Mouse (Mus musculus) splenic B cell, adult 2 months (primary cell): ENCODE data around the gene Abl2.

Experiments
- DNase-seq: peaks from one replicate; pipeline ENCODE4 v3.0.0-alpha.2; 2011; ENCODE audit warnings: low read depth, low spot score
- H3K27me3 ChIP-seq: 2 replicates; pipeline ENCODE4 v1.6.1; 2012; ENCODE audit warnings: mild to moderate bottlenecking, low read length, moderate library complexity, mixed read lengths; ENCODE audit not compliant: control insufficient read depth, poor library complexity, insufficient read depth, severe bottlenecking
- H3K36me3 ChIP-seq: 2 replicates; pipeline ENCODE4 v1.6.1; 2012; ENCODE audit warnings: mild to moderate bottlenecking, low read length, moderate library complexity, mixed read lengths; ENCODE audit not compliant: control insufficient read depth, poor library complexity, insufficient read depth, severe bottlenecking

The Abl2 gene

DNA sequence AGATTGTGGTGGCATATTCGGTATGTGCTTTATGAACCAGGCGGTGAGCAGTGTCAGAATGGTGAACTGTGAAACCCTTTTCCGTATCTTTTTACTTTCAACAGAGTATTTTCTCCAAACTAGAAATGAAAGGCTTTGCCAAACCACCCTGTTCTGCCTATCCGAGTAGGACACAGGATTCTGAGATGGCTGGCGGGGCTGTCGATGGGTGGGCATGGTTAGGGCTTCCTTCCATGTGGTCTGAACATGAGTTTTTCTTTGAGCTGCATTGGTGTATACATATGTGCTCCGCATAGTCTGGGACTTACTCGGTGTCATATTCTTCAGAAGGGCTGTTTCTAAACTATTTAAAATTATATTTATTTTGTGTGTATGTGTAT lies 1.0 kb downstream of the Abl2 start:
- no peaks in the 10 kb centered on the region for H3K27me3 ChIP-seq
- DNase-seq: no peak
- H3K36me3 ChIP-seq: no peaks in the 10 kb centered on the region

DNA sequence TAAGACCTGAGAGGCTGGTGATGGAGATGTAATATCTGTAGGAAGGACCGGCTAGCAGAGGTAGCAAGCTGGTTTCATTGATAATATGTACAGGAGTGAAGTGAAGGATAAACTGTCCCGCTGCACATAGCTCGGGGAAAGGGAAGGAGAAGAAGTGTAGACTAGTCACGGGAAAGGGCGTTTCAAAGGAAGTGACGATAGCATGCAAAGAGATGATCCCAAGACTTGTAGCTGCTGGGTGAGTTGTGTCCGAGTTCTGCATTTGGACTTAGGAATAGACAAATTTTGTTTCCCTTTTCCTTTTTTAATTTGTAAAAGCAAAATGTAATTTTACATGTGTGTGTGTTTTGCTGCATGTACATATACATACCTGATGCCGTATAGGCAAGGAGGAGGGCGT lies 1.9 kb downstream of the Abl2 start:
- Histone ChIP-seq H3K27me3 (no peaks in the 10 kb centered on the region), H3K36me3 (no peaks in the 10 kb centered on the region)
- DNase-seq: no peak

DNA sequence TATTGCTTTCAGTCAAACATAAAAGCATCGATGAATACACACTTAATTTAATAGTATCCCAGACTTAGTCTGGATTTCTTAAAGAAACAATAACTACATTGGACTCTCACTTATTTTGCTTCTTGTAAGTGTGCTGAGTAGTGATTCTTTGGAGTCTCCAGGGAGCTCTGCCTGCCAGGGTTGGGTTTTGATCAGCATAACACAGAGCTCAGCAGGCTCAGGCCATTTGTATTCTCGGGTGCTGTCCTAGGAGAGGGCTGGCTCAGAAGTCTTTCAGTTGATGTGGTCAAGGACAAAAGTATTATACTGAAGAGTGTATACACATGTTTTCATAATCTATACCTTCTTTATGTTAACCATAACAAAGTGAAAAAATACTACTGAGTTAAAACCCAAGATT lies 6.7 kb downstream of the Abl2 start:
- no peaks in the 10 kb centered on the region for H3K27me3 ChIP-seq

DNA sequence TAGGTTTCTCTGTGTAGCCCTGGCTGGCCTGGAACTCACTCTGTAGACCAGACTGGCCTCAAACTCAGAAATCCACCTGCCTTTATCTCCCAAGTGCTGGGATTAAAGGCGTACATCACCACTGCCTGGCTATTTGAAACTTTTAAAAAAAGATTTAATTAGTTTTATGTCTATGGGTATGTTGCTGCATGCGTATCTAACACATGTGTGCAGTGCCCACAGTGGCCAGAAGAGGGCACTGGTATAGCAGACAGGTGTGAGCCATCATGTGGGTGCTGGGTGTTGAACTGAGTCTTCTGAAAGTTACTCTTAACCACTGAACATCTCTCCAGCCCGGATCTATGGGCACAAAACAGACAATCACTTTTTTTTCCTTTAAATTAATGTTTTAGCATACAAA lies 7.5 kb downstream of the Abl2 start:
- Histone ChIP-seq H3K27me3 (no peaks in the 10 kb centered on the region), H3K36me3 (no peaks in the 10 kb centered on the region)
- peak; percentile 63 for DNase-seq

More for the DNA sequence above, 6.7 kb downstream of the Abl2 start:
- no peak for DNase-seq
- H3K36me3 ChIP-seq: no peaks in the 10 kb centered on the region

DNA sequence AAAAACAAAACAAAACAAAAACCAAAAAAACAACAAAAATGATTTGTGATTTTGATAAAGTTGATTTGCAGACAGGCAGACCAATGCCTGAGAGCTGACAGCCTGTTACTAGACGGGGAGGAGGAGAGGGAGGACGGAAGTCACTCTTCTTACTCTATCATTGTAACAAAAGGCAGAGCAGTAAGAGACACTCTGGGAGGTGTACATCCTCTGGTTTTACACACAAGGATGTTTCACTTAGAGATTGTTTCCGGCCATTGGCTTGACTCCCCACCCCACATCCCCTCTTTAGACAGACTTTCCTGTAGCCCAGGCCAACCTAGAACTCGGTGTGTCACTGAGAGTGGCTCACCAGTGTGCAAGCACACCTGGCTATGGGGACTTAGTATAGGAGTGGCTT lies 11.0 kb downstream of the Abl2 start:
- no peak for DNase-seq
- no peaks in the 10 kb centered on the region for H3K27me3 ChIP-seq
- no peaks in the 10 kb centered on the region for H3K36me3 ChIP-seq

- Histone ChIP-seq H3K36me3 (no peaks in the 10 kb centered on the region), H3K27me3 (no peaks in the 10 kb centered on the region)
- DNase-seq: no peak
Observed at GRCm38 (mm10) chr1:156572952-156573351, 14.4 kb downstream of the Abl2 start.

DNA sequence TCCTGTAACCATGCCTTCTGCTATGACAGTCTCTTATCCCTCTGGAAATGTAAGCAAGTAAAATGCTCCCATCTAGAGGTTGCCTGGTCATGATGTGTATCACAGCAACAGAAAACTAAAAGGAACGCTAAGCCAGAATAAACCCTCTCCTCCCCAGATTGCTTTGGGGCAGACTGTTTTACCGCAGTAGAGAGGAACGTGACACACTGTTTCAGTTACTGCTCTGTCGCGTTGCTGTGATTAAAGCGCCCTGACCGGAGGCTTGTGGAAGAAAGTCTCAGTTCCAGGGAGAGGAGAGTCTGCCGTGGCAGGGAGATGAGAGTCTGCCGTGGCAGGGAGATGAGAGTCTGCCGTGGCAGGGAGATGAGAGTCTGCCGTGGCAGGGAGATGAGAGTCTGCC lies 22.6 kb downstream of the Abl2 start:
- Histone ChIP-seq H3K27me3 (no peaks in the 10 kb centered on the region), H3K36me3 (no peaks in the 10 kb centered on the region)
- DNase-seq: no peak

DNA sequence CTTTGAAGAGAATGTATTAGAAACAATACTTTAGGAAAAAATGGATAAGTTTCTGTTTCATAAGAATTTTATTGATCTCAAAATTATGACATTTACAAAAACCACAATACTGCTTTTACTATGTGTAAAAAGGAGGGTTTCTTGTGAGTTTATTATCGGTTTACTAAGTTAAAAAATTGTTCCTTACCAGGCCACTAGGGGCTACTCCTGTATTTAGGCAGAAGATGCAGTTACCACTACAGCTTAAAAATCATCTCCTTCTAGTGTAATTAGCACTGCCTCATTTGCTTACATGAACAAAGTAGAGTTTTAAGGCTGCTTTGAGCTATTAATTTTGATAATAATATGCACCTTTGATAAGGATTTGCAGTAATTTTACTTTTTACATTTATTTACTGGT lies 25.6 kb downstream of the Abl2 start:
- DNase-seq: peak; percentile 51
- Histone ChIP-seq H3K36me3 (no peaks in the 10 kb centered on the region), H3K27me3 (no peaks in the 10 kb centered on the region)

- no peaks in the 10 kb centered on the region for H3K27me3 ChIP-seq
Observed at GRCm38 (mm10) chr1:156585512-156585911, 26.9 kb downstream of the Abl2 start.

GRCm38 (mm10) chr1:156589811-156590305 lies 31.3 kb downstream of the Abl2 start:
- no peaks in the 10 kb centered on the region for H3K27me3 ChIP-seq
- no peaks in the 10 kb centered on the region for H3K36me3 ChIP-seq
- no peak for DNase-seq

More at GRCm38 (mm10) chr1:156585512-156585911, 26.9 kb downstream of the Abl2 start:
- DNase-seq: no peak
- no peaks in the 10 kb centered on the region for H3K36me3 ChIP-seq

DNA sequence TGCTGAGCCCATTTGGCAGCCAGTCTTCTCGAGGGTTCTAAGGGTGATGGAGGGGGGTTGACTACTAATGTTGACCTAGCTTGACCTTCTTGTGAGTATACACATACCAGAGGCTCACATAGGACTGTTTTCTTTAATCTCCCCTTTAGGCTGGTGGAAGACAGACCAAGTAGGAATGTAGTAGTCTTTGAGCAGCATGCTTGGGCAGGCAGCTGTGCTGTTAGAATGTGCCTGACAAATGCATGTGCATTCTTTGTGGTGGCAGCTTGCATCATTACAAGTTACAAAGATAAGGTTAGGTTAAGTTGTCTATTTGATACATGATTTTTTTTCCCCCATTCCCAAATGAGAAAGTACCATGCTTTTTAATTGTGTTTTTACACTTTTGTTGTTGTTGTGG lies 31.8 kb downstream of the Abl2 start:
- no peak for DNase-seq
- Histone ChIP-seq H3K27me3 (no peaks in the 10 kb centered on the region), H3K36me3 (no peaks in the 10 kb centered on the region)

DNA sequence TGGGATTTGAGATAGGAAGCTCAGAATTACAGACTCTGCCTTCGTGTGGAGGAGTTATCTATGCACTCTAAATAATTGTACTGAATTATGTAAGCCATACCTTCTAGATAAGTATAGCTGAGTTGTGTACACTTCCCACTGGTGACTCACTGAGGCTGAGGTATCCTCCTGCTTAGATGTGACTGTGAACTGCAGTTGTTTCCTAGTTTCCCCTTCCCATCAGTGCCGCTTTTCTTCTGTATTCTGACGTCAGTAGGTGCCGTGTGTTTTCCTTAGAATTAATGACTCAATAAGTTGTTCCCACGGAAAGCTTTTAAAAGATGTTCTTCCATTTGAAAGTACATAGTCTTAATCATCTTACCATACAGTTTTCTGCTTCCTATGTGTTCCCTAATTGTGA lies 34.7 kb downstream of the Abl2 start:
- Histone ChIP-seq H3K36me3 (no peaks in the 10 kb centered on the region), H3K27me3 (no peaks in the 10 kb centered on the region)
- no peak for DNase-seq

DNA sequence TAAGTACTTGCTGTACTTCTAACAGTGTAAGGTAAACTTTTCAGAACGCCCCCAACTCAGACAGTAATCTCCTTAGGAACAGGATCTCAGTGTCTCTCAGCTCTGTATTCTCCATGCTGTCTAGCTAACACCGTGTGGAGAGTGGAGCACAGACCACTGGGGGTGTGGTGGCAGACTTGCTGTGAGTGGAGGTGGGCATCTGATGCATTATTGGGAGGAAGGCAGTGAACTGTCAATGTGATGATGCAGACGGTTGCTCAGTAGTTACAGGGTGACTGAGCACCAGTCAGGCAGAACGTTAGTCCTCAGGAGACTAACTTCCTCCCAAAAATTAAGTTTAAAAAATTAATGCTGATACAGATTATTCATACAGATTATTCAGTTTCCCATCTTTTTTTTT lies 38.5 kb downstream of the Abl2 start:
- DNase-seq: peak; percentile 44
- H3K27me3 ChIP-seq: no peaks in the 10 kb centered on the region
- H3K36me3 ChIP-seq: no peaks in the 10 kb centered on the region

DNA sequence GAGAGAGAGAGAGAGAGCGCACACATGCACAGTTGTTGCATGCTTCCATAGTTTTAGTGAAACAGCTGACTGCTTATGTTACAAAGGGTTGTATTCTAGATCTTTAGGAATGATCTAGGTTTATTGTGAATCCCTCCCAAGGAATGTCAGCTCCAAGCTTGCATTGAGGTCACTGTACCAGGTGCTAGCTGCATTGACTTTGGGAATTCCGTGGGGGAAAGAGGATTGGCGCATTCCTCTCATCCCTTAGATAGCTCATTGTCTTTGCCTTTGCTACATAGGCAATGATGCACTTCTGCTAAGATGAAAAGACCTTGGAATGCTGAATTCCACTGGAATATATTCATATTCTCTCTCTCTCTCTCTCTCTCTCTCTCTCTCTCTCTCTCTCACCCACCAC lies 44.0 kb downstream of the Abl2 start:
- Histone ChIP-seq H3K27me3 (no peaks in the 10 kb centered on the region), H3K36me3 (no peaks in the 10 kb centered on the region)
- no peak for DNase-seq

GRCm38 (mm10) chr1:156605094-156605866 lies 46.7 kb downstream of the Abl2 start:
- Histone ChIP-seq H3K36me3 (no peaks in the 10 kb centered on the region), H3K27me3 (no peaks in the 10 kb centered on the region)
- DNase-seq: no peak

DNA sequence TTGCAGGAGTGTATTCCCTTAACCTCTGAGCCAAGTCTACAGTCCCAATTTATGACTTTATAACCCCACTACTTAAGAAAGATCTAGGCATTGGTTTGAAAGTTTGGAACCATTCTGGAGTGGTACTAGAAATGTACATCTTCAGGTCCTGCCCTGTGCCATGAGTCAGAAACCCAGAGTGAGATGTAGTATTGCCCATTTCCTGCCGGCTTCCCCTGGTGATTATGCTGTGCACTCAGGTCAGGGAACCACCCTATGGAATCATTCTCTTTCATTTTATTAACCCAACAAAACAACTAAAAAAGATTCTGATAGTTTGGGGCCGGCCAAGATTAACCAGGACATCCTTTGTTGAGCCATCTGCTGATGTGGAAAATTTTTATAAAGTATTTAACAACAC lies 47.4 kb downstream of the Abl2 start:
- DNase-seq: no peak

More for the DNA sequence above, 47.4 kb downstream of the Abl2 start:
- Histone ChIP-seq H3K27me3 (no peaks in the 10 kb centered on the region), H3K36me3 (no peaks in the 10 kb centered on the region)
